Mouse (Mus musculus) frontal cortex, postnatal 25 days (tissue): Measurements from ENCODE around the gene Hoxb9.
A peak's percentile ranks its signal among the peaks of the same experiment; 100 is the strongest.

Experiments used
- DNase-seq, 2 experiments: peaks; one replicate each; pipeline ENCODE4 v3.0.0; 2022; ENCODE audit warnings: low spot score in 2 of 2

Gene Hoxb9

GRCm38 (mm10) chr11:96267021-96267920 lies 4.0 kb upstream of the Hoxb9 start:
- DNase-seq = no peak

DNA sequence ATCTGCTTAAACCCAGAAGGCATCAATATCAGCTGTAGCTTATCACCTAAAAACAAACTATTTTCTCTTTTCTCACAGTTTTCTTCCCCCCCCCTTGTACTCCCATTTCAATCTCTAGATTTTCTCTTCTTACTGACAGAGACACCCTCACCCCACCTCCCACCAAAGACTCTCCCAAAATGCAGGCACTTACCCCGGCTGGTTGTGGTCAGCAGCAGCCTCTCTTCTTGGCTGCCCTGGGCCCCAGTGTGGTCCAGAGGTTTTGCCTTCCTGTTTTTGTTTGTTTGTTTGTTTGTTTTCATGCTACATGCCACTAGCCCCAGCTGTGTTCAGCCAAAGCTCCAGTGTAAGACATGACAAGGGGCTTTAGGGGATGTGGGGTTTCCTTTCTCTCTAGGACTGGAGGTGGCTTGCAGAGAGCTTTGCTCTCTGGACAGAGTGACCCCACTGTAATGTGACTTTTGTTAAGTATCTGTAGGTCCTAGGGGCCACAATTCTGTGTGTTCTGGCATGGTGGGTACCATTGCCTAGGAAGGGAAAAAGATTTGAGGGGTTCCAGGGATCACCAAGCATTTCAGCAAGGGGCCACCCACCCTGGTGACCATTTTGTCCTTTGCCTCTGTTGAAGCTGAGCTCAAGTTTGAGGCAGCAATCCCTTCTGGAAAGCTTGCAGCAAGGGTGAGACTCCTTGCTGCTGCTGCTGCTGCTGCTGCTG lies 3.1 kb upstream of the Hoxb9 start:
- DNase-seq = no peak

DNA sequence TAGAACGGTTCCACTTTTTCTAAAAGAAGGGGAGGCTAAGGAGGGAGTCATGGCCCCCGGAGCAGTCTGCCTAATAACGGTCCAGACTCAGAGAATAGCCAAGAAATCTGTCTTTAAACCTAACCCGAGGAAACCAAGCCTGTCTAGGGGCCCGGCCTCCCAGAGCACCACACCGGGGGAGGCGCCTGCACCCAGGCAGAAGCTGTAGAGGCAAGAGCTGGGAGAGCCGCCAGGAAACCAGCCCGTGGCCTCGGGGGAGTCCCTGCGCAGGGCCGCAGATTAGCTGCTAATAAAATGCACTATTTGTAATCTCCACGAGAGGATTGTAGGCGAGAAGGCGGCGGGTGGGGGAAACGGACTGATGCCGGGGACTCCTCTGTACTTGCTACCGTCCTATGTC lies 1.4 kb upstream of the Hoxb9 start:
- DNase-seq = no peak

- DNase-seq = no peak
Measured at GRCm38 (mm10) chr11:96271541-96272011, 319 bp downstream of the Hoxb9 start.

DNA sequence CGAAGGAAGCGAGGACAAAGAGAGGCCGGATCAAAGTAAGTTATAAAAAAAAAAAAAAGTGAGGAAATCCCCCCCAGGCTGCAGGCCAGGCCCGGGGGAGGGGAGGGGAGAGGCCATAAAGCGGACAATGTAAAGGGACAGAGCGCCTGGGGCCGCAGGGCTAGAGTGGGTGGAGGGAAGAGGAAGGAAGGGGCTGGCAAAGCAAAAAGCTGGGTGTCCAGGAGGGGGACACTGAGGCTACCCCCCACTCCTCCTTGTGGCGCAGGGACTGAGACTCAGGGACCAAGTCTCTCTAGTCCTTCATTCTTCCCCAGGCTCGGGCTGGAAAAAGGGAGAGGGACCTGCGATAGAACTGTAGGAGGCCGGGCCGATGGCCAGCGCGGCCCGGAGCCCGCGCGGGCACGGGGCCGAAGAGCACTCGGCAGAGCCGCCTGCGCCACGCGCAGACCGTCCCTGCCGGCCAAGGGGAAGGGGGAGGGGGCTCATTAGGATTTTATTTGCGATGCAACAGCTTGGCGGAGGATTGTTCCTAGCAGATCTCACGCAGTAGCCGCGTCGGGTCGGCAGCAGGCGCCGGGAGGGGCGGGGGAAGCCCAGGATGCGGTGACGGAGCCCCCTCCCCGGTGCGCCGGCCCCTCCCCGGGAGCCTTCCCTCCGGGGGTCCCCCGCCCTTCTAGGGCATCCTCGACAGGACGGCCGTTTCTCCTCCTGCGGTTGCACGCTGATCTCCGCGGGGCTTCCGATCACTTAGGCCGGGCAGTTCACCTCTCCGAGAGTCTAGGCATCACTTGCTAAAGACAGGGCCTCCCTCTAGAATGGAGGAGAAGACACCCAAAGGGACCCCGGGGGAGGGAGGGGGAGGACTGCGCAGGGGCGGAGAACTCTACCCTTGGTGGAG lies 1.0 kb downstream of the Hoxb9 start:
- no peak for DNase-seq

DNA sequence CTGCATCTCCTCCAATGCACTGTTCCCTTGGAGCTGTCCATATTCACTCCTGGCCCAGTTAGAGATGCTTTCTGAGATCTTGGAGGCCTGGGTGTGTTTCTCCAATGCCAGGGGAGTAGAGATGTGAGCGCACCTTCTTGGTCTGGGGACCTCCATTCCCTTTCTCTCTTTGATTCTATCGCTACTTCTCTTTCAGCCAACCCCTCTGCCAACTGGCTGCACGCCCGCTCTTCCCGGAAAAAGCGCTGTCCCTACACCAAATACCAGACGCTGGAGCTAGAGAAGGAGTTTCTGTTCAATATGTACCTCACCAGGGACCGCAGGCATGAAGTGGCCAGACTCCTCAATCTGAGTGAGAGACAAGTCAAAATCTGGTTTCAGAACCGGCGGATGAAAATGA lies 3.2 kb downstream of the Hoxb9 start:
- DNase-seq = no peak

DNA sequence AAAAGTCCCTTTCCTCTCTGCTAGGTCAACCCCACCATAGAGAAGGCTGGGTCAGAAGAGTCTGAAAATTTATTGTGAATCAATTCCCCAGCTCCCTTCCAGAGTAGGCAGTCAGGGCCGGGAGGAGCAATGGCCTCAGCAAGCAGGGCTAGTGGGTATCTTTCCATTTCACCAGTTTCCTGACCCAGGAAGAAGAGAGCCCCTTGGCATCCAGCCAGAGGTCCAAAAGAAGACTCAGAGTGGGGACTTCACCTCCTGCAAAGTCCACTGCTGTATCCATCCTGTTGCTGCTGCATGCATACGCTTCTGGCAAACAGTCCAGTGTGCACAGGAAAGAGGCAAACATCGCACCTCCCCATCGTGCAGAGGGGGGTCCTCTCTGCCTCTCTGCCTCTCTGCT lies 4.6 kb downstream of the Hoxb9 start:
- no peak for DNase-seq

DNA sequence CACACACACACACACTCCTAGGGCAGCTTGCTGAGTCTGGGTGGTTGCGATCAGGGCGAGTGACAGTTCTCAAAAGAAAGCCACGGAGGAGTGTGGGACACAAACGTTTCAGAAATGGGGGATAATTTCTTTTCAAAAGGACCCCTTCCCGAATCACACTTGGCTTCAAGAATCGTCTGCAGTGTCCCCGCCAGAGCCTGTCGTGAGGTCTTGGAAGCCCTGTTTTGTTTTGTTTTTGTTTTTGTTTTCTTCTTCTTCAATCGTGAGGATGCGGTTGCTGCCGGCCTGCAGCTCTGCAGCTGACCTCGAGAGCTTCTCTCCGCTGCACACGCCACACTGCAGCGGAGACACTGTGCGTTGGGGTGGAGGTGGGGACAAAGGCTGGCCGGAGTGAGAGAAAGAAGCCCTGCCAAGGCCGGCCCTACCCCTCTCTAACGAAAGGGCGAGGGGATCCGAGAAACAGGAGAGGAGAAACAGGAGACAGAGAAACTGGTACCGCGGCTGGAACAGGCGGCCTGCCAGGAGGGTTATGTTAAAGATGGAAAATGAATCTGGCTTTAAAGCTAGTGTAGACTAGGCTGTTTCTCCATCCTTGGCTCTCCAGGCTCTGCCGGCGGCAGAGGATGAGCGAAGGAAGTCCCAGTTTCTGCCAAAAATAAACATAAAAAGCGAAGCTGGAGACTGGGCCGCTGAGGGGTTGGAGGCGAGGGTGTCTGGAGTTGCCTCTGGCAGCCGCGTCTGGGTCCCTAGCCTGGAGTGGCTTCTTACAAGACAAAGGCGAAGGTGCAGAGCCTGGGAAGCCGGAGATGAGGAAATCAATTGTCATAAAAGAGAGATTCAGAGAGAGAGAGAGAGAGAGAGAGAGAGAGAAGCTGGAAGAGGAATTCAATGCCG lies 6.1 kb downstream of the Hoxb9 start:
- DNase-seq = no peak

- no peak for DNase-seq
Measured at GRCm38 (mm10) chr11:96278324-96278723, 7.1 kb downstream of the Hoxb9 start.

DNA sequence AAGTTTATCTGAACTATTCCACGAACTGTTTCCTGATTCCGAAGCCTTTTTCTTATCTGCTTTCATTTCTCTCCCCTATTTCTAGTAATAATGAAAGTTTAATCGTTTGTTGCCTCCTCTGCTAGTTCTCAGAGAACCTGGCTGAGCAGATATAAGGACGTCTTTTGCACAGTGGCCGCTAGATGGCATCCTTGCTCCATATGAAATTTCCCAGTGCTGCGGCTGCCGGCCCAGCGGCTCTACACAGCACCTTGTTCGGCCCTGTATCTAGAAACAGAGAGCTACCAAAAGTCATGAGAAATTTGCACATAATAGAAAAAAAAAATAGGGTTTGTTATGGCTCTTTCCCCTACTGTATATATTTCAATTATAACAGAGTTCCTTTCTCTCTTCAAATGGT lies 7.5 kb downstream of the Hoxb9 start:
- peak; percentile 71 to 79 for DNase-seq

DNA sequence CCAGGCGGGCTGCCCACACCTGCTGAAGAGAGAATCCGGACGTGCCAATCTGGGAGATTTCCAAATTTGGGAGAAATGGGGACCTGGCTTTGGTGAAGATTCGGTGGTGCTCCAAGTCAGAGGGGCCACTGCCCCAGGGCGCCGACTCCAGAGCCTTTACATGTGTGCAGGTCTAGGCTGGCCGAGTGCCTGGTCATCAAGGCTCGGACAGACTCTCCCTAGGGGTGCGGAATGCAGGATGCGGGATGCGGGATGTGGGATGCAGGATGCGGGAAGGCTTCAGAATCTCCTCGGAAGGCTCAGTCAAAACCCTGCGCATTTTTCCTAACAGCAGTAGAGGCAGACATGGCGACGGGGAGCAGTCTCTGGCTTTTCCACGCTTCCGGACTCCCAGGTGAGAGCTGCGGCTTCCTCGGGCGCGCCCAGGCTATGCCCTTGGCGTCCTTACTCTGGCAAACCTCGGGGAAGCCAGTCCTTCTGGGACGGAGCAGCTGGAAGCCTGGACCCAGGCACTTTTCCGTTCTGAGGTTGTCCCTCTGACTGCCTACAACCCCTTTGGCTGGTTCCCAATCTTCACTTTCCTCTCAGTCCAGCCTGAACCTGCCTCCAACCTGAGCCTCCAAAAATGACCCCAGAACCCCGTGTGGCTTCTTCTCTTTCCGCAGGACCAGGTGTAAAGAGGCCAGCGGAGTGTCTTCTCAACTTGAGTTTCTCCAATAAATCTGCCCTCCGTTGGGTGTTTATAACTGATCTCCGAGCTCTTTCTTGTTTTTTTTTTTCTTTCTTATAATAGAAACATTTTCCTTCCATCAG lies 8.4 kb downstream of the Hoxb9 start:
- DNase-seq = no peak

- DNase-seq = no peak
Measured at GRCm38 (mm10) chr11:96280399-96281378, 9.4 kb downstream of the Hoxb9 start.

DNA sequence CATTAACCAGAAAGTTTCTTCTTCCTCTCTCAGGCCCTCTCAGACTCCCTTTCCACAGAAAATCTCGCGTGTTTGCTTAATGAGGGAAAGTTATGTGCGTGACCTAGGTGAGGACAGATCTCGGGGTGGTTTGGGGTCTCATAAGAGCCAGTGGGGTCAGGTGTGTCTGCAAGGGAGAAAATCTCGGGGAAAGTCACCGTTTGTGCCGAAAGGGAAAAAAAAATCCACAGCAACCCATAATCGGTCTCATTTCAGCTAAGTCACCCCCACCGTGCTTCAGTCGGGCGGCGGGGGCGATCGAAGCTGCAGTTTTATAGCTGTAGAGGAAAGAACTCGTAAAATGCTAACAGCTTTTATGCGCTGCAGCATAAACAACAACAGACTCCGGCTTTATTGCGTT lies 10.1 kb downstream of the Hoxb9 start:
- DNase-seq = no peak

DNA sequence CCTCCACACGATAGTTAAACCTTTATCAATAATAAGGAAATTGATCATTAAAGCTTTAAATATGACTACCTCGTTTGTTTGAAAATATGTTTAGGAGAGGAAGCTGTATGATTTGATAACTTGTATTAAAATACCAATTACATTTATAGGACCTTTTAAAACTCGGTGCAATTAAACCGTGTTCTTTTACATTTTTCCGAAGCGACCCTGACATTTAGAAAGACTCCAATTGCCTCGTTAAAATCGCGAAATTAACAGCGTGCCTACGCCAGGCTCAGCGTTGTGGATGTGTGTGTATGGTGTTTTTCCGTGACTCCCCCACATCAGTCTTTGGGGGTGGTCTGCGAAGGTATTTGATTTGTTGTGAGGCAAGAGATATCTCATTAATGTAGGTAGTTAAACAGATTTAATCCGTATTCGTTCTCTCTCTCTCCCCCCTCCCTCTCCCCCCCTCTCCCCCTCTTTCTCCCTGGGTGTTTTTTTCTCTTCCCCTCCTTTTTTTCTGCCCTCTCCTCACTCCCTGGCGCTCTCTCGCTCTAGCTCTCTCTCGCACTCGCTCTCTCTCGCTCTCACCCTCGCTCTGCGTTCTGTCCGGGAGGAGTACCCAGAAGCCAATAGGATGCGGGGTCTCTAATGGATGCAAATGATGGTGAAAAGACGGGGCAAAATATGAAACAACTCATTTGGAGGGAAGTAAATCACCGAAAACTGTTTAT lies 10.8 kb downstream of the Hoxb9 start, which contains the start of gene Hoxb8:
Gene Hoxb8 (plus strand): TSS at position 51 of the 716 bp plus-strand sequence.
- no peak for DNase-seq

DNA sequence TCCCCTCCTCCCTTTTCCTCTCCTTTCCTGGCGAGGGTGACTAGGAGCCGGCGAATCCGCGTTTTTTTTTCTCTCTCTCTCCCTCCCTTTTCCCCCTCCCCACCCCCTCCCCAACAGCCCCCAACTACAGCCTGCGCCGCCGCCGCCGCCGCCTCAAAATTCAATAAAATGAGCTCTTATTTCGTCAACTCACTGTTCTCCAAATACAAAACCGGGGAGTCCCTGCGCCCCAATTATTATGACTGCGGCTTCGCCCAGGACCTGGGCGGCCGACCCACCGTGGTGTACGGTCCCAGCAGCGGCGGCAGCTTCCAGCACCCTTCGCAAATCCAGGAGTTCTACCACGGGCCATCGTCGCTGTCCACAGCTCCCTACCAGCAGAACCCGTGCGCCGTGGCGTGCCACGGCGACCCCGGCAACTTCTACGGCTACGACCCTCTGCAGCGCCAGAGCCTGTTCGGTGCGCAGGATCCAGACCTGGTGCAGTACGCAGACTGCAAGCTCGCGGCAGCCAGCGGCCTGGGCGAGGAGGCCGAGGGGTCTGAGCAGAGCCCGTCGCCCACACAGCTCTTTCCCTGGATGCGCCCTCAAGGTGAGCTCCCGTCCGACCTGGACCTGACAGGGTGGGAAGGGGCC lies 11.7 kb downstream of the Hoxb9 start:
- no peak for DNase-seq

DNA sequence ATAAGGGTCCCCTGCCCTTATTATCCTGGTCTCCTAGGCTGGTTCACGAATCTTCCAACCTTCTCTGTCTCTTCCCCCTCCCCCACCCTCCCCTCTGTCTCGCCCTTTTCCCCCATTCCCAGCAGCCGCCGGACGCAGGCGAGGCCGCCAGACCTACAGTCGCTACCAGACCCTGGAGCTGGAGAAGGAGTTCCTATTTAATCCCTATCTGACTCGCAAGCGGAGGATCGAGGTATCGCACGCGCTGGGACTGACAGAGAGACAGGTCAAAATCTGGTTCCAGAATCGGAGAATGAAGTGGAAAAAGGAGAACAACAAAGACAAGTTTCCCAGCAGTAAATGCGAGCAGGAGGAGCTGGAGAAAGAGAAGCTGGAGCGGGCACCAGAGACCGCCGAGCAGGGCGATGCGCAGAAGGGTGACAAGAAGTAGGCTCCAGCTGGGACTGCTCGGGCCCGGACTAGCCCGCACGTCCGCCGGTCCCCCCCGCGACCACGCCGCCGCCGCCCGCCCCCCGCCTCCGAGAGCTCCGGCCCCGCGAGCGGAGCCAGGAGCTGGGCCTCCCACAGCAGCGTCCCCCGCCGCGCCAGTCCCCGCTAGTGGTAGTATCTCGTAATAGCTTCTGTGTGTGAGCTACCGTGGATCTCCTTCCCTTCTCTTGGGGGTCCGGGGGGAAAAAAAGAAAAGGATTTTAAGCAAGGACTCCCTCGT lies 12.9 kb downstream of the Hoxb9 start:
- DNase-seq = no peak
